Mouse (Mus musculus): ENCODE measurements around the gene Mpnd.

Gene Mpnd

GRCm38 (mm10) chr17:56036176-56036900 is 30.8 kb downstream of the Mpnd start, which contains the start of gene Sh3gl1:
Gene Sh3gl1 (minus strand): TSS chr17:56036635.
- TF ChIP-seq GATA4 (IDR thresholded peaks at IDR 0.05; ENCODE audit: insufficient replicate concordance, low read length), result peak; percentile 86; the same call in 1 of the 2 replicates

GRCm38 (mm10) chr17:56036901-56037287 is 31.4 kb downstream of the Mpnd start:
- no peak for TF ChIP-seq GATA4 (IDR thresholded peaks at IDR 0.05; ENCODE audit: insufficient replicate concordance, low read length)

GRCm38 (mm10) chr17:56038583-56039261 is 33.2 kb downstream of the Mpnd start:
- TF ChIP-seq GATA4 (IDR thresholded peaks at IDR 0.05; ENCODE audit: insufficient replicate concordance, low read length), result no peak

- no peak for TF ChIP-seq GATA4 (IDR thresholded peaks at IDR 0.05; ENCODE audit: insufficient replicate concordance, low read length)
These were observed 33.8 kb downstream of the Mpnd start for GRCm38 (mm10) chr17:56039345-56039744.

GRCm38 (mm10) chr17:56040030-56040856 is 34.7 kb downstream of the Mpnd start, which contains the start of gene Chaf1a:
Gene Chaf1a (plus strand): TSS chr17:56040439.
- peak; percentile 20; the same call in 1 of the 2 replicates for TF ChIP-seq GATA4 (IDR thresholded peaks at IDR 0.05; ENCODE audit: insufficient replicate concordance, low read length)

GRCm38 (mm10) chr17:56040857-56041163 is 35.3 kb downstream of the Mpnd start:
- no peak for TF ChIP-seq GATA4 (IDR thresholded peaks at IDR 0.05; ENCODE audit: insufficient replicate concordance, low read length)

GRCm38 (mm10) chr17:56051369-56051768 is 45.9 kb downstream of the Mpnd start:
- TF ChIP-seq GATA4 (IDR thresholded peaks at IDR 0.05; ENCODE audit: insufficient replicate concordance, low read length), result no peak

GRCm38 (mm10) chr17:56054938-56055337 is 49.4 kb downstream of the Mpnd start:
- TF ChIP-seq GATA4 (IDR thresholded peaks at IDR 0.05; ENCODE audit: insufficient replicate concordance, low read length), result no peak

- TF ChIP-seq GATA4 (IDR thresholded peaks at IDR 0.05; ENCODE audit: insufficient replicate concordance, low read length), result no peak
These were observed 50.6 kb downstream of the Mpnd start for GRCm38 (mm10) chr17:56055945-56056678.

GRCm38 (mm10) chr17:56057381-56058120 is 52.0 kb downstream of the Mpnd start:
- no peak for TF ChIP-seq GATA4 (IDR thresholded peaks at IDR 0.05; ENCODE audit: insufficient replicate concordance, low read length)

- TF ChIP-seq GATA4 (IDR thresholded peaks at IDR 0.05; ENCODE audit: insufficient replicate concordance, low read length), result no peak
These were observed 56.6 kb downstream of the Mpnd start for GRCm38 (mm10) chr17:56062081-56062480.

All from liver, adult (tissue).